Mouse (Mus musculus) lung, postnatal 0 days (tissue): ENCODE measurements around the gene Svep1.

Experiments
- CTCF ChIP-seq: IDR thresholded peaks from 2 replicates; pipeline ENCODE4 v1.5.1; 2016; ENCODE audit warnings: antibody characterized with exemption, mild to moderate bottlenecking
- EP300 ChIP-seq: IDR thresholded peaks from 2 replicates; pipeline ENCODE4 v1.6.1; 2016; ENCODE audit warnings: antibody characterized with exemption, mild to moderate bottlenecking, control low read depth

- TF ChIP-seq CTCF (no peak), EP300 (no peak)
Observed at GRCm38 (mm10) chr4:58148547-58148946, 58.1 kb downstream of the Svep1 start.
